Mouse (Mus musculus) left cerebral cortex, postnatal 14 days (tissue): ENCODE results near the gene Icam5. TPM values are rescaled to one million over a fixed set of nuclear protein-coding genes. Genes with fewer than 3 reads are reported as not detected.
"Not testable (repeated sequence)": the region's sequence is repeated elsewhere in the genome, so short reads cannot be mapped to it uniquely, and the experiment has no call there.

Experiments
- DNase-seq, 2 experiments: peaks; one replicate each; pipeline ENCODE4 v3.0.0; 2021 to 2022; ENCODE audit warnings: low spot score in 2 of 2, mixed read lengths in 1 of 2
- intact Hi-C: fragments of 180-260 bp; cut with DNase I; formaldehyde crosslinking; loops from one replicate; pipeline ENCODE4 v1.15.1; 2025
- total RNA-seq, 2 experiments: library from RNA; stranded (reverse); gene quantifications; 2 replicates each; pipeline ENCODE4 v1.2.3; 2021

Gene Icam5
- total RNA-seq, 2 experiments from 2014 or later, result 294 to 307 TPM

- intact Hi-C loops, result loop anchor here (5.0 kb wide), 2 partner anchors 61 to 106 kb away; partner anchors contain the start of genes Gm38431 and Raver1
- DNase-seq, result peak; percentile 86 to 92
Measured at GRCm38 (mm10) chr9:21030781-21031250, 1.1 kb upstream of the Icam5 start.

GRCm38 (mm10) chr9:21031251-21031895 is 500 bp upstream of the Icam5 start:
- intact Hi-C loops, result loop anchor here (5.0 kb wide), 2 partner anchors 61 to 106 kb away; partner anchors contain the start of genes Gm38431 and Raver1

GRCm38 (mm10) chr9:21032491-21032890 is 618 bp downstream of the Icam5 start:
- intact Hi-C loops, result loop anchor here (2.0 to 5.0 kb wide), 3 partner anchors 40 to 105 kb away; partner anchors contain the start of genes Fdx1l, Gm38431, Gm49373 and Raver1
- no peak for DNase-seq

More at GRCm38 (mm10) chr9:21031251-21031895, 500 bp upstream of the Icam5 start:
- peak; percentile 84 to 93 for DNase-seq

GRCm38 (mm10) chr9:21033136-21033535 is 1.3 kb downstream of the Icam5 start:
- intact Hi-C loops, result loop anchor here (2.0 to 5.0 kb wide), 3 partner anchors 40 to 104 kb away; partner anchors contain the start of genes Fdx1l, Gm38431, Gm49373 and Raver1

GRCm38 (mm10) chr9:21034481-21035085 is 2.7 kb downstream of the Icam5 start:
- intact Hi-C loops, result loop anchor here (5.0 kb wide), 2 partner anchors 58 to 103 kb away; partner anchors contain the start of genes Gm38431 and Raver1
- DNase-seq, result no peak

More at GRCm38 (mm10) chr9:21033136-21033535, 1.3 kb downstream of the Icam5 start:
- DNase-seq, result peak; percentile 76 to 77

- intact Hi-C loops, result no loop called here
- DNase-seq, result no peak
Measured at GRCm38 (mm10) chr9:21035586-21035985, 3.7 kb downstream of the Icam5 start.

GRCm38 (mm10) chr9:21036161-21036560 is 4.3 kb downstream of the Icam5 start:
- no peak for DNase-seq

GRCm38 (mm10) chr9:21036666-21037065 is 4.8 kb downstream of the Icam5 start:
- DNase-seq, result no peak
- intact Hi-C loops, result no loop called here

More at GRCm38 (mm10) chr9:21036161-21036560, 4.3 kb downstream of the Icam5 start:
- intact Hi-C loops, result no loop called here

- DNase-seq, result no peak
- intact Hi-C loops, result no loop called here
Measured at GRCm38 (mm10) chr9:21037481-21037891, 5.6 kb downstream of the Icam5 start.

- DNase-seq, result no peak
- intact Hi-C loops, result no loop called here
Measured at GRCm38 (mm10) chr9:21039779-21040178, 7.9 kb downstream of the Icam5 start.

- intact Hi-C loops, result no loop called here
- DNase-seq, result peak; percentile 80 to 93
Measured at GRCm38 (mm10) chr9:21041308-21041707, 9.4 kb downstream of the Icam5 start.

- no peak for DNase-seq
- intact Hi-C loops, result no loop called here
Measured at GRCm38 (mm10) chr9:21043563-21043962, 11.7 kb downstream of the Icam5 start.

GRCm38 (mm10) chr9:21044785-21045184 is 12.9 kb downstream of the Icam5 start:
- intact Hi-C loops, DNase-seq: not testable (repeated sequence)

GRCm38 (mm10) chr9:21045235-21045634 is 13.4 kb downstream of the Icam5 start:
- no peak for DNase-seq
- intact Hi-C loops, result no loop called here

GRCm38 (mm10) chr9:21051578-21051977 is 19.7 kb downstream of the Icam5 start:
- intact Hi-C loops, result no loop called here
- no peak for DNase-seq

- DNase-seq, result peak; percentile 70 to 86
- intact Hi-C loops, result no loop called here
Measured at GRCm38 (mm10) chr9:21062928-21063327, 31.1 kb downstream of the Icam5 start.

GRCm38 (mm10) chr9:21067006-21067684 is 35.3 kb downstream of the Icam5 start, which contains the start of gene Zglp1:
Gene Zglp1 (minus strand): TSS chr9:21067093.
- intact Hi-C loops, result no loop called here
- DNase-seq, result no peak

GRCm38 (mm10) chr9:21072641-21073040 is 40.8 kb downstream of the Icam5 start:
- DNase-seq, result no peak
- intact Hi-C loops, result loop anchor here (2.0 kb wide), 1 partner anchor 40 kb away; the partner anchor contains the start of gene Icam5

GRCm38 (mm10) chr9:21073044-21073840 is 41.4 kb downstream of the Icam5 start, which contains the start of the genes Gm49373 and Fdx1l:
Gene Gm49373 (minus strand): TSS chr9:21073096.
Gene Fdx1l (minus strand): TSS chr9:21073614.
- intact Hi-C loops, result loop anchor here (2.0 kb wide), 1 partner anchor 40 kb away; the partner anchor contains the start of gene Icam5
- peak; percentile 93 to 94 for DNase-seq
